Mouse (Mus musculus) liver, adult 2 months (tissue): ENCODE results near the gene Gm13271.
A peak's percentile ranks its signal among the peaks of the same experiment; 100 is the strongest.

Experiments used
- CTCF ChIP-seq: fragments of 200-500 bp; IDR thresholded peaks from 2 replicates; pipeline ENCODE4 v1.5.1; 2011; ENCODE audit warnings: low read depth, low read length, control low read depth
- POLR2A ChIP-seq: fragments of 200-500 bp; IDR thresholded peaks from 2 replicates; pipeline ENCODE4 v1.6.1; 2011; ENCODE audit warnings: low read length, control low read depth; ENCODE audit not compliant: insufficient read depth; ENCODE audit errors: extremely low read depth

GRCm38 (mm10) chr4:88760431-88760830 is 5.8 kb downstream of the Gm13271 start:
- TF ChIP-seq POLR2A (peak; percentile 50; the same call in 1 of the 2 replicates), CTCF (peak; percentile 40)
